In genomic region chr3:103483316-103483715, GRCm38 (mm10) we compare ENCODE assay signal across 15 mouse cellular contexts.
DNase-seq lines count a peak whose midpoint lies in the region; ATAC-seq and TF ChIP-seq lines count a peak whose summit lies in the region.
"Had no signal": no experiment of that assay in that cellular context is flagged by ENCODE, and none has a peak within 500 bp of the region (broad histone marks: within the 10 kb centered on the region; RNA-seq: fewer than 3 reads in every experiment).

No protein-coding gene starts in this region.

- H3K27ac ChIP-seq in forebrain, embryonic 14.5 days (ENCODE audit: low read depth, low read length): no peak overlapping the region
- H3K27ac ChIP-seq in forebrain, embryonic 10.5 days: no peak overlapping the region
- H3K27ac ChIP-seq in forebrain, postnatal 0 days (ENCODE audit: low read depth, low read length): no peak overlapping the region
- H3K27ac ChIP-seq: heart, adult 2 months; liver, embryonic 15.5 days had no signal

- no peaks in the 10 kb centered on the region for H3K9me3 ChIP-seq in forebrain, embryonic 14.5 days (replicated peaks; ENCODE audit: control insufficient read depth, low read length)
- H3K9me3 ChIP-seq in forebrain, embryonic 10.5 days: no peaks in the 10 kb centered on the region
- no peaks in the 10 kb centered on the region for H3K9me3 ChIP-seq in forebrain, postnatal 0 days (ENCODE audit: low read length)
- H3K9me3 ChIP-seq: liver, embryonic 15.5 days had no signal

- H3K4me2 ChIP-seq in forebrain, embryonic 14.5 days (ENCODE audit: low read length): no peak overlapping the region
- no peak overlapping the region for H3K4me2 ChIP-seq in forebrain, postnatal 0 days (ENCODE audit: low read depth)
- H3K4me2 ChIP-seq: liver, embryonic 15.5 days had no signal

- no peaks in the 10 kb centered on the region for H3K36me3 ChIP-seq in forebrain, embryonic 14.5 days (ENCODE audit: control insufficient read depth, insufficient read depth, low read length)
- H3K36me3 ChIP-seq in forebrain, embryonic 10.5 days (replicated peaks): no peaks in the 10 kb centered on the region
- no peaks in the 10 kb centered on the region for H3K36me3 ChIP-seq in forebrain, postnatal 0 days (ENCODE audit: insufficient read depth)
- H3K36me3 ChIP-seq: liver, embryonic 15.5 days had no signal

- H3K4me3 ChIP-seq in forebrain, embryonic 14.5 days (ENCODE audit: low read depth, low read length): no peak overlapping the region
- H3K4me3 ChIP-seq in forebrain, embryonic 10.5 days: no peak overlapping the region
- no peak overlapping the region for H3K4me3 ChIP-seq in forebrain, postnatal 0 days (ENCODE audit: low read depth, low read length)
- H3K4me3 ChIP-seq: heart, adult 2 months; liver, embryonic 15.5 days had no signal

- 77% methylated on average over 2 of the region's 2 CpGs for WGBS in forebrain, embryonic 14.5 days
- WGBS in forebrain, embryonic 10.5 days: 88% methylated on average over 2 of the region's 2 CpGs
- 68% methylated on average over 2 of the region's 2 CpGs for WGBS in forebrain, postnatal 0 days

- no peaks in the 10 kb centered on the region for H3K27me3 ChIP-seq in forebrain, embryonic 14.5 days (replicated peaks; ENCODE audit: control insufficient read depth, insufficient read depth, low read length)
- H3K27me3 ChIP-seq in forebrain, embryonic 10.5 days (ENCODE audit: poor library complexity, severe bottlenecking): no peaks in the 10 kb centered on the region
- H3K27me3 ChIP-seq in forebrain, postnatal 0 days (ENCODE audit: insufficient read depth, low read length): no peaks in the 10 kb centered on the region
- H3K27me3 ChIP-seq: liver, embryonic 15.5 days had no signal

- DNase-seq in forebrain, embryonic 14.5 days (ENCODE audit: low spot score): peak; percentile 43
- DNase-seq in forebrain, embryonic 10.5 days (ENCODE audit: extremely low spot score, low spot score): no peak
- peak; percentile 10 for DNase-seq in layer of hippocampus, adult 9-11 months
- no peak for DNase-seq in layer of hippocampus, postnatal 36 days
- DNase-seq in cerebellum, adult 8-10 months: peak; percentile 87
- peak; percentile 47 for DNase-seq in forebrain, postnatal 0 days
- DNase-seq in kidney, postnatal 10 days: no peak
- no peak for DNase-seq in urinary bladder, postnatal 14 days (ENCODE audit: low spot score)
- DNase-seq: adrenal gland, postnatal 10 days; kidney, adult 11 months; kidney, postnatal 4 days; midbrain, embryonic 14.5 days had no signal

- TF ChIP-seq CTCF in forebrain, postnatal 0 days (IDR thresholded peaks at IDR 0.05; ENCODE audit: low read depth): no peak

- H3K4me1 ChIP-seq in forebrain, embryonic 14.5 days (ENCODE audit: control insufficient read depth, insufficient read depth, low read length): no peaks in the 10 kb centered on the region
- peaks cover 12% of the 10 kb centered on the region for H3K4me1 ChIP-seq in forebrain, embryonic 10.5 days
- H3K4me1 ChIP-seq in forebrain, postnatal 0 days (ENCODE audit: insufficient read depth): no peaks in the 10 kb centered on the region
- H3K4me1 ChIP-seq: liver, embryonic 15.5 days had no signal

- no peak overlapping the region for H3K9ac ChIP-seq in forebrain, embryonic 14.5 days (ENCODE audit: low read length)
- no peak overlapping the region for H3K9ac ChIP-seq in forebrain, postnatal 0 days
- H3K9ac ChIP-seq: liver, embryonic 15.5 days had no signal

- ATAC-seq in forebrain, embryonic 14.5 days: no peak
- peak; percentile 70 for ATAC-seq in forebrain, postnatal 0 days
- ATAC-seq: lung, postnatal 0 days had no signal

Comparison
In these comparisons a context has a peak if more than half of its experiments do, and no peak if none do; other contexts are left out.
1. DNase-seq: peak in forebrain, embryonic 14.5 days (single experiment), layer of hippocampus, adult 9-11 months (single experiment), cerebellum, adult 8-10 months (single experiment) and forebrain, postnatal 0 days (single experiment); none in forebrain, embryonic 10.5 days (single experiment), layer of hippocampus, postnatal 36 days (0 of 2), kidney, postnatal 10 days (single experiment) and urinary bladder, postnatal 14 days (single experiment).